Mouse (Mus musculus) liver, embryonic 12.5 days (tissue): ENCODE measurements around the gene Mapk9. TPM values are rescaled to one million over a fixed set of nuclear protein-coding genes. Genes with fewer than 3 reads are reported as not detected.
A peak's percentile ranks its signal among the peaks of the same experiment; 100 is the strongest.

ENCODE experiments used
- ATAC-seq: fragments of 200-750 bp; cut with Nextera tagmentation; 2 replicates; pipeline ENCODE4 v1.8.0; 2017; ENCODE audit warnings: moderate number of reproducible peaks, mild to moderate bottlenecking, moderate library complexity
- H3K27ac ChIP-seq: fragments of 300-500 bp; sonication (generic); 2 replicates; pipeline ENCODE4 v1.5.1; 2016; ENCODE audit warnings: mild to moderate bottlenecking
- H3K27me3 ChIP-seq: fragments of 300-500 bp; sonication (generic); replicated peaks from 2 replicates; pipeline ENCODE4 v1.6.1; 2016; ENCODE audit warnings: mild to moderate bottlenecking, moderate library complexity
- H3K36me3 ChIP-seq: fragments of 300-500 bp; sonication (generic); 2 replicates; pipeline ENCODE4 v1.6.1; 2016; ENCODE audit warnings: mild to moderate bottlenecking, moderate library complexity
- H3K4me1 ChIP-seq: fragments of 300-500 bp; sonication (generic); 2 replicates; pipeline ENCODE4 v1.6.1; 2016
- H3K4me2 ChIP-seq: fragments of 300-500 bp; sonication (generic); 2 replicates; pipeline ENCODE4 v1.6.1; 2016; ENCODE audit warnings: mild to moderate bottlenecking, moderate library complexity
- H3K4me3 ChIP-seq: fragments of 300-500 bp; sonication (generic); 2 replicates; pipeline ENCODE4 v1.5.1; 2016; ENCODE audit warnings: mild to moderate bottlenecking, moderate library complexity
- H3K9ac ChIP-seq: fragments of 300-500 bp; sonication (generic); 2 replicates; pipeline ENCODE4 v1.6.1; 2016; ENCODE audit warnings: mild to moderate bottlenecking, moderate library complexity
- H3K9me3 ChIP-seq: fragments of 300-500 bp; sonication (generic); replicated peaks from 2 replicates; pipeline ENCODE4 v1.6.1; 2016; ENCODE audit warnings: mild to moderate bottlenecking, moderate library complexity
- WGBS: fragments of 180-500 bp; shearing (Covaris S2); methylation state at CpG from one replicate; pipeline ENCODE4 v1.1.7; 2016; ENCODE audit not compliant: insufficient replicate concordance; 5-methylcytosine and 5-hydroxymethylcytosine counted together
- polyA plus RNA-seq: library from polyadenylated mRNA; unstranded; fragments of >200 nt; fragmentation: Nextera tagmentation; extraction: Ambion mirVana; gene quantifications from 2 replicates; pipeline ENCODE4 v1.2.1, GENCODE M21; 2016

Mapk9 gene
- polyA plus RNA-seq, 1 experiment from 2014 or later, result 34.6 TPM

DNA sequence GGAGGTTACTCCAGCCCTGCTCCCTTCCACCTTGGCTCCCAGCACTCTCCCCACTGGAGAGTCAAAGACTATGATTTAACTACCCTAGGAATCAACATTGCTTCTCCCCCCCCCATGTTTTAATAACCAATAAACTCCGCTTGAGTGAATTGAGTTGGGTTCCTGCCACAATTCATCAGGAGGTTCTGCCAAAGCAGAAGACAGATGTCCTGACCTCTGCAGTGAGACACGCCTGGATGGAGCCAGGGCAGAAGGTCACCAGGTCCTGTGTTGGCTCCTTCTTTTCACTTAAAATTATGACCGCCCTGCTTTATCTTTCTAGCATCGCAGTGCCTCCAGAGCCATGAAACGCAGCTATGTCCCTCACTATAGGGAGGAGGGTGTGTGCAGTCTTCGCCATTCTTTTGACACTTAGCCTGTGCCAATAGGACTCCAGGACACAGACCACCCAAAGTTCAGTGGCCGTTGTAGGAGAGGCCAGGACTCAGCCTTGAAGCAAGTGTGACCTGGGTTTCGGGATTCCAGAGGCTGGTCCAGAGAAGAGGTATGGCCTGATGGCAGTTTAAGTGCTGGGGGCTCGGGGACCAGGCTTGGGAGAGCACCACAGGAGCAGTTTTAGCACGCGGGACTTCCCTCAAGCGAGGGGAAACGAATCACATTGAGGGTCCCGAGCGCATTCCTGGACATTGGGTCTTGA lies 54.6 kb downstream of the Mapk9 start:
- ATAC-seq, result peak; percentile 32; the same call in 1 of the 2 replicates
- Histone ChIP-seq H3K9me3 (no peaks in the 10 kb centered on the region), H3K4me2 (peak overlapping the region; percentile 78), H3K9ac (no peak overlapping the region), H3K36me3 (no peaks in the 10 kb centered on the region), H3K4me1 (peaks cover 10% of the 10 kb centered on the region), H3K27ac (no peak overlapping the region), H3K27me3 (peaks cover 70% of the 10 kb centered on the region), H3K4me3 (peak overlapping the region; percentile 61)
- 25% methylated on average over 15 of the region's 15 CpGs for WGBS

DNA sequence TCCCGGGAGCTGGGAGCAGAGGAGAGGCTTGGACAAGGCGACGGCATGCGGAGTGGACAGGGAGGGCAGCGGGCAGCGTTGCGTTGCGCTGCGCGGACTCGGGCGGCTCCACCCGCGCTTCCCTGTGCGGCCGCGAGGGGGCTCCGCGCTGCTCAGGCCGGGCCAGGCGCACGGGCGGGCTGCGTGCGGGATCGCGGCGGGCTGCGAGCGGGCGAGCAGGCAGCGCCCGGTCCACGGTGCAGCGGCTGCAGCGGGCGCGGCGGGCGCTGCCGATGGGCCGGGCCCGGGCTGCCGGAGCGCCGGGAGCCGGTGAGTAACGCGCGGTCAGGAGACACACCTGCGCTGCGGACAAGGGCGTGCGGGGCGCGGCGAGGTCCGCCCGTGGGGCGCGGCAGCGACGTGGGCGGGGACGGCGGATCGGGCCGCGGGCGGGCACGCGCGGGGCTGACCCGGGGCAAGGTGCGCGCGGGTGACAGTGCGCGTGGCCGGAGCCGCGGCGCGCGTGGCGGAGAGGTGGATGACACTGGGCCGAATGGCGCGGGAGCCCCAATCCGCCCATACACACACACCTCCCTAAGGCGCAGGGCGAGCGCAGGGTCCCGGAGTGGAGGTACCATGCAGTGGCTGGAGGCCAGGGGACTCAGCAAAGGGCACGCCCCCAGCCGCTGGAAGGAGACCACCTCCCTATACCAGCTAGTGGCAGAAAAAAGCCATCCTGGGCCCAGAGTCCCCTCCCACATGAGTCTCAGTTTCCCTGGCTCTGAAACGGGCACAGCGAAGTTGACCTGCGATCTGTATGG lies 55.3 kb downstream of the Mapk9 start, which contains the start of gene Rasgef1c:
TSS of gene Rasgef1c (plus strand) at position 177 of the 800 bp plus-strand sequence.
- peak within 1 kb of the TSS; percentile 78 for H3K4me2 ChIP-seq
- WGBS, result 3% methylated on average over 79 of the region's 99 CpGs
- H3K9ac ChIP-seq, result peak within 1 kb of the TSS; percentile 56; the same call in 1 of the 2 replicates
- H3K4me3 ChIP-seq, result peak within 1 kb of the TSS; percentile 61
- peak; percentile 62 for ATAC-seq
- peaks cover 65% of the 10 kb centered on the region for H3K27me3 ChIP-seq
- H3K36me3 ChIP-seq, result no peaks in the 10 kb centered on the region
- H3K4me1 ChIP-seq, result peaks cover 10% of the 10 kb centered on the region
- H3K27ac ChIP-seq, result no peak within 1 kb of the TSS
- H3K9me3 ChIP-seq, result no peaks in the 10 kb centered on the region

DNA sequence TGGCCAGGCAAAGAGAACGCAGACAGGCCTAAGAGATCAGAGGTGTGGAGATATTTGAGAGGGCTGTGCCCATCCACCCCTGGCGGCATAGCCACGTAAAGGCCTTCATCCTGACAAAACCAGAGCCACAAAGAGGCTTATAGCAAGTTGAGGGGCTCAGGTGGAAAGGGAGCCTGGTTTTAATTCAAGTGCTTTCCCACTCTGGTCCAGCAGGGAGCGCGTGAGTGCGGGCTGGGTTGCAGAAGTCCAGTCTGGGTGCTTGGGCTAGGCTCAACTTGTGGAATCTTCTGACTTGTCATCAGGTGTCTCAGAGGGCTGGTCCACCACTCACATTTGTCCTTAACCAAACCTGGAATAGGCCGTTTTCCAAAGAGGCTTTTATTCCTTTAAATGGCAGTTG lies 56.8 kb downstream of the Mapk9 start:
- Histone ChIP-seq H3K4me2 (no peak overlapping the region), H3K4me3 (no peak overlapping the region), H3K27ac (no peak overlapping the region), H3K9ac (no peak overlapping the region), H3K9me3 (no peaks in the 10 kb centered on the region), H3K27me3 (peaks cover 53% of the 10 kb centered on the region), H3K4me1 (peaks cover 10% of the 10 kb centered on the region), H3K36me3 (no peaks in the 10 kb centered on the region)
- ATAC-seq, result no peak
- WGBS, result 7% methylated on average over 7 of the region's 7 CpGs

DNA sequence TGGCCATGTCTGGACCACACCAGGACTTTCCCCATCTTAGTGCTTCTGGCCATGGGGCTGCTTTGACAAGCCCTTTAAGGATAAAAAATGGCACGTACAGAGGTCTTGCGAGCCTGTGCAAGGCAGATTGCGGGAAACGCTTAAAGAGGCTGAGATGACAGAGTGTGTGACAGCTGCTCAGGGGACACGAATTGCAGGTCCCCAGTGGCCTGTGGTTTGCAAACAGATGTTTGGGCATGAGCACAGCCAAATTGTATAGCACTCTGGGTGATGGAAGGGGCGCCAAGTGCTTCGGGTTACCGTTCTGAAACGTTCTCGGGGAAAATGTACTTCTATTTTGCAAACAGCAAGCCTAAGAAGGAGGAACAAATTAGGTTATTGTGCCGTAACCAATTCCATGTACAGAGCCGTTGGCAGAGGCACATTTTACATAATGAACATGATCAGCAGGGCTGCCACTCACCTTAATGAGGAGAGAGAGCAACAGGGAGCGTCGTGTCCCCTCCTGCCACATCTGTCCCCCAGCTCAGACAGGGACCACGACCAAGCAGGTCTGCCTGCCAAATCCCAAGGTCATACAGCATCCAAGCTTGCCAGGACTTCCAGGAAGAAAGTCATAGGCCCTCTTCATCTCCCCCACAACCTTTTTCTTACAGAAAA lies 72.1 kb downstream of the Mapk9 start:
- Histone ChIP-seq H3K4me2 (no peak overlapping the region), H3K9me3 (no peaks in the 10 kb centered on the region), H3K36me3 (no peaks in the 10 kb centered on the region), H3K4me3 (no peak overlapping the region), H3K9ac (no peak overlapping the region), H3K4me1 (no peaks in the 10 kb centered on the region), H3K27me3 (peaks cover 32% of the 10 kb centered on the region), H3K27ac (no peak overlapping the region)
- no peak for ATAC-seq
- WGBS, result 73% methylated on average over 15 of the region's 15 CpGs

DNA sequence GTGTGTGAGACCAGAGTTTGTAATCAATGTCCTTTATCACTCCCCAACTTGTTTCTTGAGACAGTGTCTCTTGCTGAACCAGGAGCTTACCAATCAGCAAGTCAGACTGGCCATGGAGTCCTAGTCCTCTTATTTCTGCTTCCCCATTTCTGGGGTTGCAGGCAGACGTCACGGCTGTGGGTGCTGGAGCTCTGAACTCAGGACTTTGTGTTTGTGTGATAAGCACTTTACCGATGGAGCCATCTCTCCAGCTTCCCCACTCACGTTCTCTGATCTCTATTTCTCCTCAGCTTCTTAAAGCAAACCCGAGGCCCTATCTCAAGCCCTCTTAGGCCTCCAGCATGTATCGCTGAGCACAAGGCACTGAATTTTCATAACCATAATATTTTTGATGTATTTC lies 72.8 kb downstream of the Mapk9 start:
- H3K27me3 ChIP-seq, result peaks cover 30% of the 10 kb centered on the region
- no peak overlapping the region for H3K4me2 ChIP-seq
- 26% methylated on average over 6 of the region's 6 CpGs for WGBS
- H3K4me1 ChIP-seq, result no peaks in the 10 kb centered on the region
- no peak for ATAC-seq
- H3K27ac ChIP-seq, result no peak overlapping the region
- H3K9me3 ChIP-seq, result no peaks in the 10 kb centered on the region
- no peak overlapping the region for H3K9ac ChIP-seq
- no peaks in the 10 kb centered on the region for H3K36me3 ChIP-seq
- H3K4me3 ChIP-seq, result no peak overlapping the region

DNA sequence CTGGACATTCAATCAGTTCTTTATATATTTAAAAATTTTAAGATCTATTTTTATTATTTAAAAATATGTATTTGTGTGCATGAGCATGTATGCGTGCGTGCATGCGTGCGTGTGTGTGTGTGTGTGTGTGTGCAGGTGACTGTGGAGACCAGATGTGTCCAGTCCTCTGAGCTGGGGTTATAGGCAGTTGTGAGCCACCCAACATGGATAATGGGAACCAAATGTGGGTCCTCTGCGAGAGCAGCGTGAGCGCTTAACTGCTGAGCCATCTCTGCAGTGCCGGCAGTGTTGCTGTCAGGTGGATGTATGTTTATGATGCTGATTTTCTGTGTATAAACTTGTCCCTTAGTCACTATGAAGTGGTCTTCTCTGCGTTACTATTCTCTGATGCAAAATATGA lies 77.0 kb downstream of the Mapk9 start:
- 0 out of 2 replicates have a peak, but pooled peaks cover 6% of the 10 kb centered on the region for H3K4me1 ChIP-seq
- no peak overlapping the region for H3K4me3 ChIP-seq
- no peaks in the 10 kb centered on the region for H3K36me3 ChIP-seq
- no peak overlapping the region for H3K27ac ChIP-seq
- H3K27me3 ChIP-seq, result peaks cover 29% of the 10 kb centered on the region
- WGBS, result 82% methylated on average over 9 of the region's 9 CpGs
- no peaks in the 10 kb centered on the region for H3K9me3 ChIP-seq
- ATAC-seq, result no peak
- H3K9ac ChIP-seq, result no peak overlapping the region
- H3K4me2 ChIP-seq, result no peak overlapping the region

DNA sequence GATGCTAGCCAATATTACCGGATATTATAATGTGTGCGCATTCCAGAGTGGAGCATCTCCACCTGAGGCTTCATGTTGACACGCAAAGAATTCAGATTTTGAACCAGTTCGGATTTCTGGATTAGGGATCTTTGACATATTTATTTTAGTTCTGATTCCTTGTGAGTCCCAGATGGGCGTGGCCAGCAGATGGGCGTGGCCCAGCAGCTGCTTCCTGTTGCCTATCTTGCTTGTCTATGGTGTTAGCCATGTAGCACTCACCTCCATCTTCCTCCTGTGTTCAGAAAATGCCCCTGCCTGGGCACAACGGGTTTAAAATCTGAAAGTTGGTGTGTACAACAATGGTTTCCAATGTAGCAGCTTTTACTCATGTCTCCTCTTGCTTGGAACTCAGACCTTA lies 79.6 kb downstream of the Mapk9 start:
- no peak overlapping the region for H3K9ac ChIP-seq
- H3K9me3 ChIP-seq, result no peaks in the 10 kb centered on the region
- WGBS, result 52% methylated on average over 7 of the region's 7 CpGs
- no peak overlapping the region for H3K27ac ChIP-seq
- H3K4me2 ChIP-seq, result no peak overlapping the region
- H3K36me3 ChIP-seq, result no peaks in the 10 kb centered on the region
- peaks cover 35% of the 10 kb centered on the region for H3K27me3 ChIP-seq
- no peak for ATAC-seq
- 0 out of 2 replicates have a peak, but pooled peaks cover 6% of the 10 kb centered on the region for H3K4me1 ChIP-seq
- no peak overlapping the region for H3K4me3 ChIP-seq

DNA sequence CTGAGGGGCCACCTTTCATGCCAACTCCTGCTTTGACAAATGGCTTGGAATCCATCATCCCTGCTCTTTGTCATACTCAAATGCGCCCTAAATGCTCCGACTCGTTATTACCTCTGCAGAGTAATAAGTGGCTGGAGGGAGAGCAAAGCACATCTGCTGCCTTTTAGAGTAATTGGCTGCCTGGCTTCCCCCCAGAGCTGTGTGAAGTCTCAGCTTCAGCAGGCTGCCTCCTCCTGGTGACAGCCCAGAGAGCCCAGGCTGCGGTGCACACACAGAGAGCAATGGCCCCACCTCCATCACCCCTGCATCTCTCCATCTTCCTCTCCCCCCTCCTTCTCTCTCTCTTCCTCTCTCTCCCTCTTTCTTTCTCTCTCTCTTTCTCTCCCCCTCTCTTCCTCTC lies 80.6 kb downstream of the Mapk9 start:
- Histone ChIP-seq H3K9me3 (no peaks in the 10 kb centered on the region), H3K4me2 (no peak overlapping the region), H3K4me1 (0 out of 2 replicates have a peak, but pooled peaks cover 9% of the 10 kb centered on the region), H3K36me3 (no peaks in the 10 kb centered on the region), H3K27ac (no peak overlapping the region), H3K9ac (no peak overlapping the region), H3K27me3 (peaks cover 32% of the 10 kb centered on the region), H3K4me3 (no peak overlapping the region)
- WGBS, result 41% methylated on average over 4 of the region's 4 CpGs
- no peak for ATAC-seq

DNA sequence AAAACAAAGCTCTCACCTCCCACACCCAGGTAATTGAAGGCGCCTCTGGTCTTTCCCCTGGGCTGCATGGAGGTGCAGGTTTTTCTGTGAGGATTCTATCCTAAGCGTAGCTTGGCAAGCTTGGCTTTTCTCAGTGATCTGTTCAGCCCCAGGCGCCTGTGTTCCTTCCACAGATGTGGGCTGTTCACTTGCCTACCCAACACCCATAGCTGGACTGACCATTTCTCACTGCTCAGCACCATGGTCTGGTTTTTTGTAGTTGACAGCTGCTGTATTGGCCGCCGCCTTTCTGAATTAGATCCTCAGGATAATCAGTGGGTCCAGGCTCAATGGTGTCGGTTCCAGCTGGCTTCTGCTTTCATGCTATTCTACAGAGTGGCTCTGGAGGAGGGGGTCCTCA lies 81.1 kb downstream of the Mapk9 start:
- no peak overlapping the region for H3K4me2 ChIP-seq
- no peaks in the 10 kb centered on the region for H3K36me3 ChIP-seq
- no peak overlapping the region for H3K27ac ChIP-seq
- ATAC-seq, result no peak
- H3K4me3 ChIP-seq, result no peak overlapping the region
- H3K4me1 ChIP-seq, result 0 out of 2 replicates have a peak, but pooled peaks cover 9% of the 10 kb centered on the region
- H3K9me3 ChIP-seq, result no peaks in the 10 kb centered on the region
- 50% methylated on average over 6 of the region's 6 CpGs for WGBS
- peaks cover 32% of the 10 kb centered on the region for H3K27me3 ChIP-seq
- H3K9ac ChIP-seq, result no peak overlapping the region

DNA sequence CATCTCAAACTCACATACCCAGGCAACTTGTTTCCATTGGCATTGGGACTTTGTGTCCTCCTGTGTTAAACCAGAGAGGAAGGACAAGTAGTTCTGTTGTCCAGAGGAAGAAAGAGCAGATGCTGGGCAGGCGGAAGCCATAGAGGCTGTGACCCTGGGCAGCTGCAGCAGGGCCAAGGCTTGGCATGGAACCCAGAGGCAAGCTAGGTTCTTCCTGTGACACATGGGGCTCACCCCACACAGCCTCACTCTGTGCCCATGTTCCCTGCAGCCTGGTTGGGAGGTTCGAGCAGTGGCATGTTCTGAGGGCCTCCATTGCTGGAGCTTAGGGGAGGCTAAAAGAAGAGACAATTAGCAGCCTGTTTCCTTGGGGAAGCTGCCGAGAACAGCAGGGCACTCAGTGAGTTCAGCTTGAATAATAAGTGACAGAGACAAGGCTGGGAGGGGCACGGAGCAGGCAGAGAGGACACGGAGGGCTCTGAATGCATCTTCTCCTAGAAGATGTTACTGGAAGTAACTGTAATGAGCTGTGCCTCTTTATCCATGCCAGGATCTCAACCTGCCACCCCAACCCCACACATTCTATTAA lies 84.6 kb downstream of the Mapk9 start:
- 44% methylated on average over 5 of the region's 5 CpGs for WGBS
- Histone ChIP-seq H3K4me2 (no peak overlapping the region), H3K27ac (no peak overlapping the region), H3K9ac (no peak overlapping the region), H3K9me3 (no peaks in the 10 kb centered on the region), H3K36me3 (no peaks in the 10 kb centered on the region), H3K4me1 (0 out of 2 replicates have a peak, but pooled peaks cover 9% of the 10 kb centered on the region), H3K27me3 (peaks cover 35% of the 10 kb centered on the region), H3K4me3 (no peak overlapping the region)
- no peak for ATAC-seq

DNA sequence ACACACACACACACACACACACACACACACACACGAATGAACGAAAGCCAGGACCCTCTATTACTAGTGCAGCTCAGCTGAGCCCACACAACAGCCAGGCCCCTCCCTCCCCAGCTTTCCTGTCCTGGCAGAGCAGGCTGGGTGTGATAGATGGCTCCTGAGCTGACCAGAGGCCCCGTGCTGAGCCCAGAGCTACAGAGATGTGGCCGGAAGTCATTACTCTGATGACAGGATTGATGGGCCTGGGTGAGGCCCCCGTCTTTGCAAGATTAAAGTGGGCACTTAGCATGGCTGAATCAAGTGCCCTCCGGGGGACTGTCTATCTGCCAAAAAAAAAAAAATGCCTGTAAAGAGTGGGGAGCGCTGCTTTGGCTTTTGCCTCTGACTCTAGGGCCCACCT lies 85.3 kb downstream of the Mapk9 start:
- no peaks in the 10 kb centered on the region for H3K9me3 ChIP-seq
- WGBS, result 19% methylated on average over 7 of the region's 7 CpGs
- H3K4me1 ChIP-seq, result 0 out of 2 replicates have a peak, but pooled peaks cover 3% of the 10 kb centered on the region
- no peak overlapping the region for H3K4me3 ChIP-seq
- no peak overlapping the region for H3K4me2 ChIP-seq
- H3K9ac ChIP-seq, result no peak overlapping the region
- ATAC-seq, result no peak
- H3K27me3 ChIP-seq, result peaks cover 36% of the 10 kb centered on the region
- H3K27ac ChIP-seq, result no peak overlapping the region
- no peaks in the 10 kb centered on the region for H3K36me3 ChIP-seq
